Mouse (Mus musculus): ENCODE results near the gene Fam76a. TPM values are rescaled to one million over a fixed set of nuclear protein-coding genes. Genes with fewer than 3 reads are reported as not detected.

Fam76a gene
- polyA plus RNA-seq (2015; fragmentation: Nextera tagmentation; extraction: Ambion mirVana), result 39.1 and 45.1 TPM in 2 replicates

GRCm38 (mm10) chr4:132922558-132923008 is at the start of gene Fam76a:
Fam76a (minus strand) TSS chr4:132922558.
- Histone ChIP-seq H3K27me3 (no peaks in the 10 kb centered on the region), H3K4me1 (replicated peaks) (peaks cover 19% of the 10 kb centered on the region), H3K4me2 (replicated peaks) (peak within 1 kb of the TSS; percentile 77), H3K27ac (peak within 1 kb of the TSS; percentile 91), H3K36me3 (peaks cover 19% of the 10 kb centered on the region), H3K9ac (replicated peaks) (peak within 1 kb of the TSS; percentile 94), H3K9me3 (no peaks in the 10 kb centered on the region), H3K4me3 (replicated peaks) (peak within 1 kb of the TSS; percentile 90)
- under 1% methylated on average over 50 of the region's 53 CpGs for WGBS
- ATAC-seq, result peak; percentile 99

DNA sequence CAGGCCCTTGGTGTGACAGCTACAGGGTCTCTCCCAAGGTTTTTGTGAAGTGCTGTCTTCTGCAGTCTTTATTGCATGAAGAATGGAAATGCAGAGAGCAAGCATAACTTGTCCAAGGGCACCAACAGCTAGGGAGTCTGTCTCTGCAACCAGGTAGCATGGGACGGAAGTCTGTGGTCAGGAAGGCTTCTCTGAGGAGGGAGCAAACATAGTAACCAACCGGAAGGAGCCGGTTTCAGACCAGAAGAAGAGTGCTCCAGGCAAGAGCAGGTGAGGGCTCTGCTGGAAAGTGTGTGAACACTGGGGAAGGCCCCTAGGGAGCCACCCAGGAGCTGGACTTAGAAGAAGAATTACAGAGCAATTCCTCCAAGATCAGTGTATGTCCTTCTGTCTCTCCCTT is 49.7 kb upstream of the Fam76a start:
- H3K4me1 ChIP-seq (replicated peaks), result peaks cover 38% of the 10 kb centered on the region
- no peak overlapping the region for H3K4me2 ChIP-seq (replicated peaks)
- no peak overlapping the region for H3K27ac ChIP-seq
- no peak overlapping the region for H3K9ac ChIP-seq (replicated peaks)
- H3K9me3 ChIP-seq, result no peaks in the 10 kb centered on the region
- no peaks in the 10 kb centered on the region for H3K36me3 ChIP-seq
- H3K4me3 ChIP-seq (replicated peaks), result no peak overlapping the region
- no peak for ATAC-seq
- WGBS, result 69% methylated on average over 3 of the region's 3 CpGs
- H3K27me3 ChIP-seq, result peaks cover 53% of the 10 kb centered on the region

DNA sequence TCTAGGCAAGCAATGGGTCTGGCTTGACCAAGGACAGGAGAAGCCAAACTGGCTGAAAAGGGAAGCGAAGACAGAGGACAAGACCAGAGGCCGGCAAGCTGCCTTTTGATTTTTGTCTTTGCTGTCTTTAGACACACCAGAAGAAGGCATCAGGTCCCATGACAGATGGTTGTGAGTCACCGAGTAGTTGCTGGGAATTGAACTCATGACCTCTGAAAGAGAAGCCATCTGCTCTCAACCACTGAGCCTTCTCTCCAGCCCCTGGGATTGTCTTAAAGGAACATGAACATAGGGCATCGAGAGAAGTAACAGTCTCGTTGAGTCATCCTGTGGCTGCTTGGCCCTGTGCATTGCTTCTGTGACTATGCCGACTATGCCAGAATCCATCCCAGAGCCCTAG is 49.2 kb upstream of the Fam76a start:
- H3K9ac ChIP-seq (replicated peaks), result no peak overlapping the region
- H3K27me3 ChIP-seq, result peaks cover 48% of the 10 kb centered on the region
- no peak for ATAC-seq
- H3K9me3 ChIP-seq, result no peaks in the 10 kb centered on the region
- H3K4me1 ChIP-seq (replicated peaks), result peaks cover 38% of the 10 kb centered on the region
- H3K4me3 ChIP-seq (replicated peaks), result no peak overlapping the region
- 80% methylated on average over 6 of the region's 6 CpGs for WGBS
- H3K4me2 ChIP-seq (replicated peaks), result no peak overlapping the region
- H3K27ac ChIP-seq, result no peak overlapping the region
- H3K36me3 ChIP-seq, result no peaks in the 10 kb centered on the region

DNA sequence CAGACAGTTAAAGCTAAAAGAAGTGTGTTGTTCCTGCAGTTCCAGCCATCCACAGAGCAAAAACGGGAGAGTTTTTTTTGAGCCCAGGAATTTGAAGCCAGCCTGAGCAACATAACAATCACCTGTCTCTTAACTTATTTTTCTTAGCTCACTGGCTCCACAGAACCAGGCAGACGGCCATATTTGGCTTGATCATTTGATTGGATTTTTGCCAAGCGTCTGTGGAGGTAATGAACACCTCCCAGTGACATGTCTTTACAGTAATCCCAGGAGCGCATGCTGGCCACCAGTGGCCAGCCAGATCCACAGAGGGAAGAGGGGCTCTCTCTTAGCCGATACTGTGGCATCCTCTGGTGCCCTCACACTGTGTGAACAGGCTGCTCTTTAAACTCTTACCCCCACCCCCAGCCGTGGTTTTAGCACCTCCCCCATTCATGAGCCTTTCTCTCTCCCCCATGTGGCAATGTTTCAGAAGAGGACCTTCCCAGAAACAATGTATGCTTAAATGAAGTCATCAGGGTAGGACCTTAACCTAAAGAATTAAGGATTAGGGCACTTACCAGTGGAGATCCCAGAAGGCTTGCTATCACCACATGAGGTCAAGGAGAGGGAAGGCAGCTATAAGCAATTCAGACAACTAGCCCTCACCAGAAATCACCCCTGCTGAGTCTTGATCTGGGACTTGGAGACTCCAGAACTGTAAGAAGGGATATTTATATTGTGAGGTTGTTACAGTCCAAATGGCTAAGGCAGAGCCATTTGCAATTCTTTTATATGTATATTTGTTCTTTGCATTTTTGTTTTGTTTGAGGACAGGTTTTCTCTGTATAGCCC is 46.0 kb upstream of the Fam76a start:
- ATAC-seq, result no peak
- H3K4me3 ChIP-seq (replicated peaks), result no peak overlapping the region
- H3K27me3 ChIP-seq, result peaks cover 17% of the 10 kb centered on the region
- no peaks in the 10 kb centered on the region for H3K9me3 ChIP-seq
- 36% methylated on average over 6 of the region's 6 CpGs for WGBS
- H3K9ac ChIP-seq (replicated peaks), result no peak overlapping the region
- peaks cover 22% of the 10 kb centered on the region for H3K4me1 ChIP-seq (replicated peaks)
- H3K27ac ChIP-seq, result no peak overlapping the region
- no peak overlapping the region for H3K4me2 ChIP-seq (replicated peaks)
- no peaks in the 10 kb centered on the region for H3K36me3 ChIP-seq

GRCm38 (mm10) chr4:132964473-132964872 is 42.1 kb upstream of the Fam76a start:
- no peak overlapping the region for H3K4me2 ChIP-seq (replicated peaks)
- no peaks in the 10 kb centered on the region for H3K9me3 ChIP-seq
- no peaks in the 10 kb centered on the region for H3K36me3 ChIP-seq
- H3K4me1 ChIP-seq (replicated peaks), result peaks cover 28% of the 10 kb centered on the region
- H3K9ac ChIP-seq (replicated peaks), result 0 out of 2 replicates have a peak overlapping the region, but pooled peaks have one; percentile 16
- ATAC-seq, result peak; percentile 27; the same call in 1 of the 2 replicates
- WGBS, result 11% methylated on average over 5 of the region's 5 CpGs
- peak overlapping the region; percentile 64 for H3K27ac ChIP-seq
- H3K4me3 ChIP-seq (replicated peaks), result no peak overlapping the region
- no peaks in the 10 kb centered on the region for H3K27me3 ChIP-seq

GRCm38 (mm10) chr4:132964064-132964463 is 41.7 kb upstream of the Fam76a start:
- H3K4me3 ChIP-seq (replicated peaks), result no peak overlapping the region
- no peak overlapping the region for H3K4me2 ChIP-seq (replicated peaks)
- H3K9me3 ChIP-seq, result no peaks in the 10 kb centered on the region
- no peak for ATAC-seq
- peak overlapping the region; percentile 64; the same call in 1 of the 2 replicates for H3K27ac ChIP-seq
- peaks cover 32% of the 10 kb centered on the region for H3K4me1 ChIP-seq (replicated peaks)
- 27% methylated on average over 3 of the region's 3 CpGs for WGBS
- H3K36me3 ChIP-seq, result no peaks in the 10 kb centered on the region
- no peak overlapping the region for H3K9ac ChIP-seq (replicated peaks)
- H3K27me3 ChIP-seq, result no peaks in the 10 kb centered on the region

DNA sequence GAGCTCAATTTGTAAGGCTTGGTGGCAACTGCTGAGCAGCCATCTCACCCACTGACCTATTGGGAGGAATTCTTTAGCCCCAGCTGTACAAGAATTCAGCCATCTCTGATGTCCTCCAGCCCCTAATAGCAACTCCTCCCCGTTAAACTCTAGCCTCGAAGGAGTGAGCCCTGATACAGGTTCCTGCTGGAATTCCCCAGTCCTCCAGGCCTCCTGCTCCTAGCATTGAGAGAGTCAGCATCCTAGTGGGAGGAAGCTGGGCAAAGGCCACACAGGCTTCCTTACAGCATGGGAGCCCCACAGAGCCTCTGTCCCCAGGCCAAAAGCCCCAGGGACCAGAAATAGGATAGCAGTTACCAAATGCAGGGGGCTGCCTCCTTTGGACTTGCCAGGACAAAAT is 41.1 kb upstream of the Fam76a start:
- no peak for ATAC-seq
- H3K4me2 ChIP-seq (replicated peaks), result no peak overlapping the region
- WGBS, result 41% methylated on average over 2 of the region's 2 CpGs
- no peak overlapping the region for H3K4me3 ChIP-seq (replicated peaks)
- H3K36me3 ChIP-seq, result no peaks in the 10 kb centered on the region
- H3K9me3 ChIP-seq, result no peaks in the 10 kb centered on the region
- no peak overlapping the region for H3K9ac ChIP-seq (replicated peaks)
- no peak overlapping the region for H3K27ac ChIP-seq
- peaks cover 37% of the 10 kb centered on the region for H3K4me1 ChIP-seq (replicated peaks)
- no peaks in the 10 kb centered on the region for H3K27me3 ChIP-seq

GRCm38 (mm10) chr4:132962628-132963027 is 40.3 kb upstream of the Fam76a start:
- H3K27ac ChIP-seq, result no peak overlapping the region
- peaks cover 35% of the 10 kb centered on the region for H3K4me1 ChIP-seq (replicated peaks)
- no peak overlapping the region for H3K4me2 ChIP-seq (replicated peaks)
- H3K9ac ChIP-seq (replicated peaks), result no peak overlapping the region
- H3K27me3 ChIP-seq, result no peaks in the 10 kb centered on the region
- no peaks in the 10 kb centered on the region for H3K9me3 ChIP-seq
- H3K36me3 ChIP-seq, result no peaks in the 10 kb centered on the region
- WGBS, result 97% methylated on average over 4 of the region's 4 CpGs
- ATAC-seq, result no peak
- no peak overlapping the region for H3K4me3 ChIP-seq (replicated peaks)

- Histone ChIP-seq H3K36me3 (no peaks in the 10 kb centered on the region), H3K9me3 (no peaks in the 10 kb centered on the region), H3K27ac (no peak overlapping the region), H3K9ac (replicated peaks) (no peak overlapping the region), H3K4me3 (replicated peaks) (no peak overlapping the region), H3K4me1 (replicated peaks) (peaks cover 35% of the 10 kb centered on the region), H3K4me2 (replicated peaks) (no peak overlapping the region), H3K27me3 (no peaks in the 10 kb centered on the region)
- whole genome bisulfite sequencing, result 83% methylated on average over 5 of the region's 5 CpGs
- ATAC-seq, result no peak
Measured at GRCm38 (mm10) chr4:132961866-132962265, 39.5 kb upstream of the Fam76a start.

DNA sequence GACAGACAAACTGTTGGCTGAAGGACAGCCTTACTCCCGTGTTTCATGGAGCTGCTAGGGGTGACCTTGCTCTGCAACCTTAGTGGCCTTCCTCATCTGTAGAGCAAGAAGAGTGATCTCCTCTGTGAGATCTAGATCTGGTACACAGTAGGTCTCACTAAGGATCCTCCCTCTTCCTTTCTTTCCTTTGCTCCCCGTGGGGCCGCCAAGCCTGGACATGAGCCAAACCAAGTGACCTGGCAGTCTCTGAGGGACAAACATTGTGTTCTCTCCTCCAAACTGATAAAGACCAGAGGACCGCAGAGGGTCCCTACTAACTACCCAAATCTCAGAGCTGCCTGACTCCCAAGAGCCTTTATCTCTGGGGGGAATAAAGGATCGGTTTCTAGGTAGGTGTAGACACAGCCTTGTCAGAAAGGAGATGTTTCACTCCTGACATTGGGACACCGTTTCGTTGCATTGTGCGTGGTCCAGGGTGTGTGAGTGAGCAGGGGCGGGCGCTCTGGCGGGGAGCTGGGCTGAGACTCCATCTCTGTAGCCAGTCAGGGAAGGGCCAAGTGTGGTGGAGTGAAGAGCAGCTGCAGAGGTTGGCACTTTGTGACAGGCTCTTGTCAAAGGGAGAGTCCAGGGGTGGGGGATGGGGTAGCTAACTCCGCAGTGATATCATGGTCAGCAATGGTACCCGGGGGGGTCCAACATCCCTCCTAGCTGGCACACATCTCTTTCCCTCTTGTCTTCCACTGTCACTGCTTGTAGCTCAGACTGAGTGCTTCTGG is 38.7 kb upstream of the Fam76a start:
- H3K27ac ChIP-seq, result no peak overlapping the region
- H3K27me3 ChIP-seq, result no peaks in the 10 kb centered on the region
- no peak overlapping the region for H3K4me3 ChIP-seq (replicated peaks)
- H3K36me3 ChIP-seq, result no peaks in the 10 kb centered on the region
- no peak overlapping the region for H3K9ac ChIP-seq (replicated peaks)
- ATAC-seq, result no peak
- H3K9me3 ChIP-seq, result no peaks in the 10 kb centered on the region
- peaks cover 35% of the 10 kb centered on the region for H3K4me1 ChIP-seq (replicated peaks)
- 69% methylated on average over 13 of the region's 13 CpGs for WGBS
- H3K4me2 ChIP-seq (replicated peaks), result no peak overlapping the region

DNA sequence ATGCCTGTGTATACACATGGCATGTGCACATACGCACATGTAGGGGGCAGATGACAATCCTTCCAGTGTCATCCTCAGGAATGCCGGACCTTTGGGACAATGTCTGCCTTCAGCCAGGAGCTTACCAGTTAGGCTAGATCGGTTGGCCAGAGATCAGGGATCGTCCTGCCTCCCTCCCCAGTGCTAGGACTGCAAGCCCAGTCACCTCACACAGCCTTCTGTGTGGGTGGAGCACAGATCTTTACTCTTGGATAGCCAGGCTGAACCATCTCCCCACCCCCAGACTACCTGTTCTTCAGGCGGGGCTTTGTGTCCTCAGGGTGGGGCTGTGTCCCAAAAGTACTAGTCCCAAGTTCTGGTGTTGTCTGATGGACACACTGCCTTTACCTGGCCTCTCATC is 38.0 kb upstream of the Fam76a start:
- Histone ChIP-seq H3K36me3 (no peaks in the 10 kb centered on the region), H3K4me1 (replicated peaks) (peaks cover 37% of the 10 kb centered on the region), H3K27ac (no peak overlapping the region), H3K9me3 (no peaks in the 10 kb centered on the region), H3K9ac (replicated peaks) (no peak overlapping the region), H3K4me2 (replicated peaks) (no peak overlapping the region), H3K4me3 (replicated peaks) (no peak overlapping the region), H3K27me3 (no peaks in the 10 kb centered on the region)
- ATAC-seq, result no peak
- WGBS, result 73% methylated on average over 5 of the region's 5 CpGs

DNA sequence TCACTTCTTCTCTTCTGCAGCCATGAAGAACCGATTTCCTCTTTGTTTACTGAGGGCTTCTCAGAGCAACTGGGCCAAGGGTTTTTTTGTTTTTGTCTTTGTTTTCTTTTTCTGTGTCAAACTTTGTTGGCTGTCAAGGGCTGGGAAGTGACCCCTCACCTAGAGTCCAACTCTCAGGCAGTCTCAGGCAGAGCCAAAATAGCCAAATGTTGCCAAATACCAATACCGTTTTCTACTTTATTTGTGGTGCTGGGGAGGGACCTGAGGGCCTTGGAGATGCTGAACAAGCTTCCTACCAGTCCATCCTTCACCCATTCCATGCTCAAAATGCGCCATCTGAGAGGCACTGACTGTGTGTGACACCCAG is 37.3 kb upstream of the Fam76a start:
- ATAC-seq, result no peak
- H3K27me3 ChIP-seq, result no peaks in the 10 kb centered on the region
- H3K4me3 ChIP-seq (replicated peaks), result no peak overlapping the region
- peak overlapping the region; percentile 85 for H3K27ac ChIP-seq
- H3K9ac ChIP-seq (replicated peaks), result no peak overlapping the region
- H3K36me3 ChIP-seq, result no peaks in the 10 kb centered on the region
- H3K4me1 ChIP-seq (replicated peaks), result peaks cover 39% of the 10 kb centered on the region
- no peak overlapping the region for H3K4me2 ChIP-seq (replicated peaks)
- H3K9me3 ChIP-seq, result no peaks in the 10 kb centered on the region
- WGBS, result 58% methylated on average over 3 of the region's 3 CpGs
